Mouse (Mus musculus) activated CD4-positive, CD25-positive, alpha-beta regulatory T cell, adult 9 weeks (primary cell): Measurements from ENCODE around the gene Ppp1r16b. TPM values are rescaled to one million over a fixed set of nuclear protein-coding genes. Genes with fewer than 3 reads are reported as not detected.

Experiments used
- polyA plus RNA-seq: library from polyadenylated mRNA; unstranded; fragments of 100-300 nt; shearing (Covaris generic); gene quantifications from one replicate; pipeline ENCODE4 v1.2.1, GENCODE M21; 2017

The Ppp1r16b gene
- 47.2 TPM for polyA plus RNA-seq

DNA sequence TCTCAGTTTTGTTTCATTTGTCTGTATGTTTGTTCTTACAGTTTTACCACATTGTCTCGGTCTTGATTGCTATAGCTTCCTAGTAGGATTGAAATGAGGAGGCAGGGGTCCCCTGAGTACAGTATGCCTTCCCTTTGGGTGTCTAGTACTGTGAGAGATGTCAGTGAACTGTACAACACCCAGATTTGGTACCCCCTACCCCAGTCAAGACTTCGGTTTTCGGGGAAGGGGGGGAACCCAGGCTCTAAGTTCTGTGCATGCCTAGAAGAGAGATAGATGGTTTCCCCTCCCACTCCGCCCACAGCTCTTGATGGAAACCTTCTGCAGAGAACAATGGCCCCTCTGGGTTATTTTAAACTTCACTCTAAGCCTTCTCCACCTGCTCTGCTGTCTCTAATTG is at the start of gene Ppp1r16b:
Ppp1r16b (plus strand) TSS at position 301 of the 400 bp plus-strand sequence.

GRCm38 (mm10) chr2:158624718-158625222 is 40.4 kb upstream of the Ppp1r16b start, which contains the start of gene Actr5:
Actr5 (plus strand) TSS chr2:158624888.

DNA sequence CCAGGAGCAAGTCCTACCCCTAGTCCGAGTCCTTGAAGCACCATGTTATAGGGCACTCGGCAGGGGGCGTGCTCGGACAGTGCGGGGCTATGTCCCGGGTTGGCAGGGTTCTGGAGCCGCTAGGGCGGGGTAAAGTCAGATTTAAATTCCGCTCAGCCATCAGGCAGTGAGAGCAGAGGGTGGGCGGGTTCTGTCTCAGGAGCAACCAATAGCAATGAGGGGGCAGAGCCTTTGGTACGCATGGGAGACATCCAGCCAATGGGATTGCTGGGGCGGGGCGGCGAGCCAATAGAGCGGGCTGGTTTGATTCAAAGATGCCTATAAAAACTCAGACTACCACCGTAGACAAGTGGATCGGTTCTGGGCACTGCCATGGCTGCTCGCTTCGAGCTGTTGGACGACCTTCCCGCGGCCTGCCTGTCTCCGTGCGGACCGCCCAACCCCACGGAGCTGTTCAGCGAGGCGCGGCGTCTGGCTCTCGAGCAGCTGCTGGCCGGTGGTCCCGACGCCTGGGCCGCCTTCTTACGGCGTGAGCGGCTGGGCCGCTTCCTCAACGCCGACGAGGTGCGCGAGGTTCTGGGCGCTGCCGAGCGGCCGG is 102.6 kb downstream of the Ppp1r16b start, which contains the start of gene Fam83d:
Fam83d (plus strand) TSS at position 352 of the 598 bp plus-strand sequence.

DNA sequence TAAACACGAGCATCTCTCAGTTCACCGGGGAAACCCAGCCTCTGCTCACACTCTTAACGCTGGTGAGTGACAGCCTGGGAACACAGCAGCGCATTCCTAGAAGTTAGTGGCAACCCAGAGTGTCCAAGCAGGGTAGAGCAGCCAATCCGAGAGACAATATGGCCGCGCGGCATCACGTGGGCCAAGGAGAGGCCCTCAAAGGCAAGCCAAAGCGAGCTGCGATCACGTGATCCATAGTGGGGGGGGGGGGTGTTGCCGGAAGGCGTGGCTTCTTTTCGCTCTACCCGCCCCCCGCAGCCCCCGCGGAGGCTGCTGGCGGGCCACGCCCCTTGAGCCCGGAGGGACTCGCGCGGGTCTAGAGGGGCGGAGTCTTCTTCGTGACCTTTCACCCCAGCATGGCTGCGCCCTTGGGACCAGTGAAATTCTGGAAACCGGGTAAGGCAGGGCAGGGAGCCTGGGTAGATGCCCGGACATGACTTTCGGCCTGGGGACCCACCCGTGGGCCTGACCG is 129.4 kb downstream of the Ppp1r16b start, which contains the start of gene Dhx35:
Dhx35 (plus strand) TSS at position 314 of the 511 bp plus-strand sequence.

Other genes with a start within 250 kb of the Ppp1r16b start
- gene Adig, start 162.8 kb upstream of the Ppp1r16b start, polyA plus RNA-seq = not detected
- not detected for gene Arhgap40, start 152.6 kb upstream of the Ppp1r16b start, polyA plus RNA-seq
- gene Slc32a1, start 54.6 kb upstream of the Ppp1r16b start, polyA plus RNA-seq = not detected
- 1.6 TPM for gene Actr5, start 40.5 kb upstream of the Ppp1r16b start, polyA plus RNA-seq
- 0.54 TPM for gene Fam83d, start 102.7 kb downstream of the Ppp1r16b start, polyA plus RNA-seq
- gene Dhx35, start 129.4 kb downstream of the Ppp1r16b start, polyA plus RNA-seq = 18.8 TPM